Mouse (Mus musculus): ENCODE data around the gene Mgat5b. TPM values are rescaled to one million over a fixed set of nuclear protein-coding genes. Genes with fewer than 3 reads are reported as not detected.

The Mgat5b gene
- polyA plus RNA-seq, 1 experiment from 2014 or later = 18.5 TPM

Other genes with a start within 250 kb of the Mgat5b start
- not detected in 2 replicates for gene St6galnac1, start 143.4 kb upstream of the Mgat5b start, polyA plus RNA-seq (2015; fragmentation: Nextera tagmentation; extraction: Ambion mirVana)
- gene Mxra7, start 90.8 kb upstream of the Mgat5b start, polyA plus RNA-seq (2015; fragmentation: Nextera tagmentation; extraction: Ambion mirVana) = 14.4 and 14.8 TPM in 2 replicates
- 83.6 and 85.7 TPM in 2 replicates for gene Mettl23, start 75.6 kb upstream of the Mgat5b start, polyA plus RNA-seq (2015; fragmentation: Nextera tagmentation; extraction: Ambion mirVana)
- gene Jmjd6, start 75.4 kb upstream of the Mgat5b start, polyA plus RNA-seq (2015; fragmentation: Nextera tagmentation; extraction: Ambion mirVana) = 77.7 and 78.0 TPM in 2 replicates
- 38.0 and 39.4 TPM in 2 replicates for gene Mfsd11, start 66.4 kb upstream of the Mgat5b start, polyA plus RNA-seq (2015; fragmentation: Nextera tagmentation; extraction: Ambion mirVana)
- 750 and 773 TPM in 2 replicates for gene Srsf2, start 65.8 kb upstream of the Mgat5b start, polyA plus RNA-seq (2015; fragmentation: Nextera tagmentation; extraction: Ambion mirVana)
- gene Sec14l1, start 196.3 kb downstream of the Mgat5b start, polyA plus RNA-seq (2015; fragmentation: Nextera tagmentation; extraction: Ambion mirVana) = 60.3 and 62.1 TPM in 2 replicates